Mouse (Mus musculus) midbrain, postnatal 0 days (tissue): ENCODE results near the gene Srgap3. TPM values are rescaled to one million over a fixed set of nuclear protein-coding genes. Genes with fewer than 3 reads are reported as not detected.

Source experiments
- ATAC-seq: fragments of 200-750 bp; cut with Nextera tagmentation; 2 replicates; pipeline ENCODE4 v1.8.0; 2017; ENCODE audit warnings: moderate number of reproducible peaks, mild to moderate bottlenecking, moderate TSS enrichment, moderate library complexity; ENCODE audit not compliant: low FRiP score
- DNase-seq: peaks from one replicate; pipeline ENCODE4 v3.0.0-alpha.2; 2015; ENCODE audit warnings: low spot score
- H3K27ac ChIP-seq: fragments of 300-500 bp; sonication (generic); 2 replicates; pipeline ENCODE4 v1.5.1; 2014; ENCODE audit warnings: low read depth, mild to moderate bottlenecking, low read length, mixed read lengths
- H3K27me3 ChIP-seq: fragments of 300-500 bp; sonication (generic); 2 replicates; pipeline ENCODE4 v1.6.1; 2014; ENCODE audit warnings: low read length, control low read depth, mixed read lengths; ENCODE audit not compliant: insufficient read depth
- H3K36me3 ChIP-seq: fragments of 300-500 bp; sonication (generic); 2 replicates; pipeline ENCODE4 v1.6.1; 2014; ENCODE audit warnings: low read length, control low read depth, mixed read lengths; ENCODE audit not compliant: insufficient read depth
- H3K4me1 ChIP-seq: fragments of 300-500 bp; sonication (generic); 2 replicates; pipeline ENCODE4 v1.6.1; 2014; ENCODE audit warnings: mild to moderate bottlenecking, control low read depth, antibody characterized with exemption, low read length, mixed read lengths; ENCODE audit not compliant: insufficient read depth
- H3K4me2 ChIP-seq: fragments of 300-500 bp; sonication (generic); 2 replicates; pipeline ENCODE4 v1.6.1; 2014; ENCODE audit warnings: low read depth, mild to moderate bottlenecking, low read length, mixed read lengths; ENCODE audit not compliant: poor library complexity, severe bottlenecking
- H3K4me3 ChIP-seq: fragments of 300-500 bp; sonication (generic); 2 replicates; pipeline ENCODE4 v1.5.1; 2014; ENCODE audit warnings: low read depth, mild to moderate bottlenecking, low read length, moderate library complexity
- H3K9ac ChIP-seq: fragments of 300-500 bp; sonication (generic); replicated peaks from 2 replicates; pipeline ENCODE4 v1.6.1; 2014; ENCODE audit warnings: mild to moderate bottlenecking, low read length, moderate library complexity, mixed read lengths; ENCODE audit not compliant: poor library complexity, severe bottlenecking
- H3K9me3 ChIP-seq: fragments of 300-500 bp; sonication (generic); 2 replicates; pipeline ENCODE4 v1.6.1; 2016; ENCODE audit warnings: low read length, control low read depth
- CTCF ChIP-seq: IDR thresholded peaks from 2 replicates; pipeline ENCODE4 v1.5.1; 2016; ENCODE audit warnings: antibody characterized with exemption, mild to moderate bottlenecking
- WGBS: fragments of 180-500 bp; shearing (Covaris S2); extraction: QIAGEN DNeasy Blood & Tissue Kit; methylation state at CpG from one replicate; pipeline ENCODE4 v1.1.7; 2014; 5-methylcytosine and 5-hydroxymethylcytosine counted together
- polyA plus RNA-seq: library from polyadenylated mRNA; unstranded; fragments of >200 nt; fragmentation: Nextera tagmentation; extraction: Ambion mirVana; gene quantifications from 2 replicates; pipeline ENCODE4 v1.2.1, GENCODE M21; 2015
- total RNA-seq: library from RNA; depleted of rRNA; stranded (reverse); fragments of >200 nt; gene quantifications from 2 replicates; pipeline ENCODE4 v1.2.3, GENCODE M21; 2014

Gene Srgap3
- total and polyA plus RNA-seq, 2 experiments from 2014 or later, result 29.8 to 58.6 TPM

GRCm38 (mm10) chr6:112912552-112912951, 34.5 kb downstream of the Srgap3 start:
- Histone ChIP-seq H3K27me3 (no peaks in the 10 kb centered on the region), H3K27ac (no peak overlapping the region), H3K4me3 (no peak overlapping the region), H3K9me3 (no peaks in the 10 kb centered on the region), H3K4me1 (no peaks in the 10 kb centered on the region; the same call in 1 of the 2 replicates), H3K36me3 (no peaks in the 10 kb centered on the region), H3K4me2 (no peak overlapping the region), H3K9ac (no peak overlapping the region)
- TF ChIP-seq CTCF, result no peak
- ATAC-seq, result no peak
- no peak for DNase-seq
- 79% methylated on average over 5 of the region's 5 CpGs for WGBS

- TF ChIP-seq CTCF, result no peak
- ATAC-seq, result no peak
- WGBS, result 83% methylated on average over 2 of the region's 2 CpGs
- no peaks in the 10 kb centered on the region; the same call in 1 of the 2 replicates for H3K4me1 ChIP-seq
- H3K9ac ChIP-seq, result no peak overlapping the region
- no peaks in the 10 kb centered on the region for H3K9me3 ChIP-seq
- 0 out of 2 replicates have a peak, but pooled peaks cover 3% of the 10 kb centered on the region for H3K36me3 ChIP-seq
- no peak overlapping the region for H3K27ac ChIP-seq
- DNase-seq, result no peak
- H3K27me3 ChIP-seq, result no peaks in the 10 kb centered on the region
- H3K4me3 ChIP-seq, result no peak overlapping the region
- H3K4me2 ChIP-seq, result no peak overlapping the region
These were observed 37.4 kb downstream of the Srgap3 start for GRCm38 (mm10) chr6:112909711-112910110.

- TF ChIP-seq CTCF, result no peak
- ATAC-seq, result no peak
- WGBS, result 73% methylated on average over 8 of the region's 8 CpGs
These were observed 39.0 kb downstream of the Srgap3 start for GRCm38 (mm10) chr6:112907887-112908584.

GRCm38 (mm10) chr6:112903796-112904195, 43.3 kb downstream of the Srgap3 start:
- 69% methylated on average over 5 of the region's 5 CpGs for WGBS
- no peak overlapping the region for H3K4me3 ChIP-seq
- H3K9me3 ChIP-seq, result no peaks in the 10 kb centered on the region
- ATAC-seq (no peak), DNase-seq (no peak)
- H3K4me2 ChIP-seq, result no peak overlapping the region
- H3K36me3 ChIP-seq, result 0 out of 2 replicates have a peak, but pooled peaks cover 3% of the 10 kb centered on the region
- no peak for TF ChIP-seq CTCF
- no peak overlapping the region for H3K9ac ChIP-seq
- peak overlapping the region; percentile 59; the same call in 1 of the 2 replicates for H3K27ac ChIP-seq
- no peaks in the 10 kb centered on the region for H3K27me3 ChIP-seq
- peaks cover 33% of the 10 kb centered on the region for H3K4me1 ChIP-seq

More at GRCm38 (mm10) chr6:112907887-112908584, 39.0 kb downstream of the Srgap3 start:
- Histone ChIP-seq H3K4me3 (no peak overlapping the region), H3K9me3 (no peaks in the 10 kb centered on the region), H3K27me3 (no peaks in the 10 kb centered on the region), H3K36me3 (0 out of 2 replicates have a peak, but pooled peaks cover 3% of the 10 kb centered on the region), H3K27ac (no peak overlapping the region), H3K4me2 (no peak overlapping the region), H3K9ac (no peak overlapping the region), H3K4me1 (peaks cover 6% of the 10 kb centered on the region)
- no peak for DNase-seq

GRCm38 (mm10) chr6:112903226-112903625, 43.8 kb downstream of the Srgap3 start:
- no peak for TF ChIP-seq CTCF
- peaks cover 33% of the 10 kb centered on the region for H3K4me1 ChIP-seq
- 6% methylated on average over 7 of the region's 7 CpGs for WGBS
- ATAC-seq (peak; percentile 35; the same call in 1 of the 2 replicates), DNase-seq (no peak)
- no peak overlapping the region for H3K4me3 ChIP-seq
- peak overlapping the region; percentile 59 for H3K27ac ChIP-seq
- peak overlapping the region; percentile 13; the same call in 1 of the 2 replicates for H3K4me2 ChIP-seq
- H3K27me3 ChIP-seq, result no peaks in the 10 kb centered on the region
- 0 out of 2 replicates have a peak, but pooled peaks cover 3% of the 10 kb centered on the region for H3K36me3 ChIP-seq
- H3K9ac ChIP-seq, result no peak overlapping the region
- H3K9me3 ChIP-seq, result no peaks in the 10 kb centered on the region

- Histone ChIP-seq H3K9me3 (no peaks in the 10 kb centered on the region), H3K4me3 (no peak overlapping the region), H3K36me3 (0 out of 2 replicates have a peak, but pooled peaks cover 3% of the 10 kb centered on the region), H3K27me3 (no peaks in the 10 kb centered on the region), H3K9ac (no peak overlapping the region), H3K4me2 (peak overlapping the region; percentile 13; the same call in 1 of the 2 replicates), H3K4me1 (peaks cover 33% of the 10 kb centered on the region), H3K27ac (peak overlapping the region; percentile 59)
- DNase-seq, result no peak
- peak; percentile 17; the same call in 1 of the 2 replicates for ATAC-seq
- WGBS, result 9% methylated on average over 3 of the region's 4 CpGs
- no peak for TF ChIP-seq CTCF
These were observed 44.3 kb downstream of the Srgap3 start for GRCm38 (mm10) chr6:112902791-112903190.
